Mouse (Mus musculus): ENCODE measurements around the gene Spats1.

DNA sequence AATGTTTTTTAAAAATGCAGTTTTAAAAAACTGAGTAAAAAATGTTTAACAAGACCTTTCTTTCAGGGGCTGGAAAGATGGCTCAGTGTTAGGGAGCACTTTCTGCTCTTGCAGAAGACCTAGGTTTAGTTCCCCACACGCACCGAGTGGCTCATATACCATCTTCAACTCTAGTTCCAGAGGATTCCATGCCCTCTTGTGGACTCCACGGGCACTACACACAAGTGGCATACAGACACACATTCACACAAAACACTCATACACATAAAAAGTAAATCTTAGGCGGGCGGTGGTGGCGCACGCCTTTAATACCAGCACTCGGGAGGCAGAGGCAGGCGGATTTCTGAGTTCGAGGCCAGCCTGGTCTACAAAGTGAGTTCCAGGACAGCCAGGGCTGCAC lies 68.9 kb downstream of the Spats1 start:
- TF ChIP-seq POLR2A (IDR thresholded peaks at IDR 0.05; ENCODE audit: low read depth, low read length) = no peak
- TF ChIP-seq CTCF (IDR thresholded peaks at IDR 0.05; ENCODE audit: extremely low read depth, insufficient read length, insufficient replicate concordance, low read depth, low read length) = 0 out of 2 replicates have a peak, but pooled peaks have one; percentile 6

All from small intestine, adult 2 months (tissue).